Mouse (Mus musculus) lung, adult 18-20 months (tissue): Measurements from ENCODE around the gene Wipf1.

Experiments
- DNase-seq, 2 experiments: peaks; one replicate each; pipeline ENCODE4 v3.0.0; 2022; ENCODE audit warnings: mixed read lengths in 2 of 2

The Wipf1 gene

GRCm38 (mm10) chr2:73380298-73380975, 149.1 kb downstream of the Wipf1 start:
- DNase-seq = no peak

- no peak for DNase-seq
These were observed 149.9 kb downstream of the Wipf1 start for GRCm38 (mm10) chr2:73379656-73380055.
